Mouse (Mus musculus) neural tube, embryonic 13.5 days (tissue): ENCODE results near the gene Samsn1. TPM values are rescaled to one million over a fixed set of nuclear protein-coding genes. Genes with fewer than 3 reads are reported as not detected.

Source experiments
- ATAC-seq: fragments of 200-750 bp; cut with Nextera tagmentation; 2 replicates; pipeline ENCODE4 v1.8.0; 2017; ENCODE audit warnings: low read depth, mild to moderate bottlenecking, moderate TSS enrichment, moderate library complexity
- H3K27ac ChIP-seq: fragments of 300-500 bp; sonication (generic); replicated peaks from 2 replicates; pipeline ENCODE4 v1.5.1; 2015; ENCODE audit warnings: moderate library complexity, mild to moderate bottlenecking, inconsistent platforms
- H3K27me3 ChIP-seq: fragments of 300-500 bp; sonication (generic); 2 replicates; pipeline ENCODE4 v1.6.1; 2015; ENCODE audit warnings: mild to moderate bottlenecking, inconsistent platforms
- H3K36me3 ChIP-seq: fragments of 300-500 bp; sonication (generic); 2 replicates; pipeline ENCODE4 v1.6.1; 2015; ENCODE audit warnings: mild to moderate bottlenecking, inconsistent platforms
- H3K4me1 ChIP-seq: fragments of 300-500 bp; sonication (generic); replicated peaks from 2 replicates; pipeline ENCODE4 v1.6.1; 2015; ENCODE audit warnings: inconsistent platforms
- H3K4me2 ChIP-seq: fragments of 300-500 bp; sonication (generic); 2 replicates; pipeline ENCODE4 v1.6.1; 2015; ENCODE audit warnings: inconsistent platforms, mild to moderate bottlenecking, moderate library complexity
- H3K4me3 ChIP-seq: fragments of 300-500 bp; sonication (generic); 2 replicates; pipeline ENCODE4 v1.5.1; 2015; ENCODE audit warnings: mild to moderate bottlenecking, inconsistent platforms
- H3K9ac ChIP-seq: fragments of 300-500 bp; sonication (generic); 2 replicates; pipeline ENCODE4 v1.6.1; 2015; ENCODE audit warnings: moderate library complexity, mild to moderate bottlenecking, inconsistent platforms
- H3K9me3 ChIP-seq: fragments of 300-500 bp; sonication (generic); 2 replicates; pipeline ENCODE4 v1.6.1; 2016; ENCODE audit warnings: inconsistent platforms
- WGBS: fragments of 180-500 bp; shearing (Covaris S2); methylation state at CpG from one replicate; pipeline ENCODE4 v1.1.7; 2015; 5-methylcytosine and 5-hydroxymethylcytosine counted together
- polyA plus RNA-seq: library from polyadenylated mRNA; unstranded; fragments of >200 nt; fragmentation: Nextera tagmentation; extraction: Ambion mirVana; gene quantifications from 2 replicates; pipeline ENCODE4 v1.2.1, GENCODE M21; 2015

The Samsn1 gene
- polyA plus RNA-seq, result 1.4 TPM in 2 replicates

GRCm38 (mm10) chr16:76022181-76022580, at the start of gene Samsn1:
Samsn1 (minus strand) TSS chr16:76022281.
- H3K4me1 ChIP-seq, result no peaks in the 10 kb centered on the region
- no peaks in the 10 kb centered on the region for H3K27me3 ChIP-seq
- H3K4me2 ChIP-seq, result no peak within 1 kb of the TSS
- no peaks in the 10 kb centered on the region for H3K36me3 ChIP-seq
- H3K9me3 ChIP-seq, result no peaks in the 10 kb centered on the region
- H3K9ac ChIP-seq, result no peak within 1 kb of the TSS
- no peak within 1 kb of the TSS for H3K27ac ChIP-seq
- WGBS, result 84% methylated on average over 7 of the region's 7 CpGs
- no peak within 1 kb of the TSS for H3K4me3 ChIP-seq
- no peak for ATAC-seq

- H3K27me3 ChIP-seq, result no peaks in the 10 kb centered on the region
- H3K4me2 ChIP-seq, result no peak overlapping the region
- H3K27ac ChIP-seq, result no peak overlapping the region
- H3K4me1 ChIP-seq, result no peaks in the 10 kb centered on the region
- no peak overlapping the region for H3K9ac ChIP-seq
- H3K36me3 ChIP-seq, result no peaks in the 10 kb centered on the region
- no peaks in the 10 kb centered on the region for H3K9me3 ChIP-seq
- no peak for ATAC-seq
- 95% methylated on average over 14 of the region's 14 CpGs for WGBS
- H3K4me3 ChIP-seq, result no peak overlapping the region
Measured at GRCm38 (mm10) chr16:76066082-76066635, 44.1 kb upstream of the Samsn1 start.

- Histone ChIP-seq H3K4me3 (no peak overlapping the region), H3K9ac (no peak overlapping the region), H3K4me2 (no peak overlapping the region), H3K27me3 (no peaks in the 10 kb centered on the region), H3K4me1 (no peaks in the 10 kb centered on the region), H3K36me3 (no peaks in the 10 kb centered on the region), H3K27ac (no peak overlapping the region), H3K9me3 (no peaks in the 10 kb centered on the region)
- ATAC-seq, result no peak
- WGBS, result 94% methylated on average over 7 of the region's 7 CpGs
Measured at GRCm38 (mm10) chr16:76054976-76055375, 32.9 kb upstream of the Samsn1 start.

DNA sequence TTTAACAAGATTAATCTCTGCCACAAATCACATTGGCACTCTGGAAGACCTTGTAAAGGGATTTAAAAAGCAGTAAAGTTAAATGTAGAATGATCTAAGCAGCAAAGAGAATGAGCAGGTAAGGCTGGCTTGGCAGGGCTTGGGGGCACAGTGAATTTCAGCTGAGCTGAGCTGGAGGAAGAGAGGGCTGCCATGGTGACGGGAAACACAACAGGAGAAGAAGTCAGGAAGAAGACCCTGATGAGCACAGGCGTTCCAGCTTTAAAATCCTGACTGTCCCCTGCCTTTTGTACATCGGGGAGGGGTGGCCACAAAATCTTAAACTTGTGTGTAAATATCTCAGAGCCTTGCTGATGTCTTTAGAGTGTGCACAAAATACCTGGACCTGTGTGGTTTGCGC, 32.0 kb upstream of the Samsn1 start:
- no peak for ATAC-seq
- Histone ChIP-seq H3K9me3 (no peaks in the 10 kb centered on the region), H3K4me3 (no peak overlapping the region), H3K27me3 (no peaks in the 10 kb centered on the region), H3K36me3 (no peaks in the 10 kb centered on the region), H3K4me1 (no peaks in the 10 kb centered on the region), H3K9ac (no peak overlapping the region), H3K4me2 (no peak overlapping the region), H3K27ac (no peak overlapping the region)
- WGBS, result 80% methylated on average over 4 of the region's 4 CpGs

- Histone ChIP-seq H3K9ac (no peak overlapping the region), H3K27ac (no peak overlapping the region), H3K4me1 (no peaks in the 10 kb centered on the region), H3K4me3 (no peak overlapping the region), H3K9me3 (no peaks in the 10 kb centered on the region), H3K27me3 (no peaks in the 10 kb centered on the region), H3K4me2 (no peak overlapping the region), H3K36me3 (no peaks in the 10 kb centered on the region)
- no peak for ATAC-seq
- WGBS, result 91% methylated on average over 8 of the region's 8 CpGs
Measured at GRCm38 (mm10) chr16:76053537-76053936, 31.5 kb upstream of the Samsn1 start.

DNA sequence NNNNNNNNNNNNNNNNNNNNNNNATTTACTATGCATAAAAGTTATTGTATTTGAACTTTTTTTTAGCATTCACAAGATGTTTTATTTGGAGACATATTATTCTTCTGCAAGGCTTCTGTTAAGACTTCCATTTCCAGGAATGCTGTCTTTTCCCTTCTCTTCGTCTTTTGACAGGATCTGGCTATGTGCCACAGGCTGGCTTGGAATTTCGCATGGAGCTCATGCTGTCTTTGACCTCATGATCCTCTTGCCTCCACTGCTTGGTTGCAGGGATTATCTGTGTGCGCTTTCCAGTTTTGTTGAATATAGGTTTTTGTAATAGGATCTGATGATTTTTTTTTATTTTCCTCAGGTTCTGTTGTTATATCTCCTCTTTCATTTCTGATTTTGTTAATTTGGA, 25.0 kb upstream of the Samsn1 start:
- Histone ChIP-seq H3K27ac (no peak overlapping the region), H3K9me3 (no peaks in the 10 kb centered on the region), H3K9ac (no peak overlapping the region), H3K27me3 (no peaks in the 10 kb centered on the region), H3K4me2 (no peak overlapping the region), H3K4me1 (no peaks in the 10 kb centered on the region), H3K36me3 (no peaks in the 10 kb centered on the region), H3K4me3 (no peak overlapping the region)
- WGBS, result 77% methylated on average over 3 of the region's 3 CpGs
- no peak for ATAC-seq

GRCm38 (mm10) chr16:76040319-76040945, 18.4 kb upstream of the Samsn1 start:
- no peak overlapping the region for H3K27ac ChIP-seq
- H3K4me2 ChIP-seq, result no peak overlapping the region
- WGBS, result 88% methylated on average over 6 of the region's 6 CpGs
- no peak overlapping the region for H3K4me3 ChIP-seq
- no peaks in the 10 kb centered on the region for H3K9me3 ChIP-seq
- H3K36me3 ChIP-seq, result no peaks in the 10 kb centered on the region
- no peaks in the 10 kb centered on the region for H3K4me1 ChIP-seq
- no peaks in the 10 kb centered on the region for H3K27me3 ChIP-seq
- no peak for ATAC-seq
- H3K9ac ChIP-seq, result no peak overlapping the region

- Histone ChIP-seq H3K36me3 (no peaks in the 10 kb centered on the region), H3K27ac (no peak overlapping the region), H3K9me3 (no peaks in the 10 kb centered on the region), H3K4me3 (no peak overlapping the region), H3K4me2 (no peak overlapping the region), H3K4me1 (no peaks in the 10 kb centered on the region), H3K27me3 (no peaks in the 10 kb centered on the region), H3K9ac (no peak overlapping the region)
- no peak for ATAC-seq
- 60% methylated on average over 1 of the region's 1 CpGs for WGBS
Measured at GRCm38 (mm10) chr16:76019164-76019563, 2.9 kb downstream of the Samsn1 start.

DNA sequence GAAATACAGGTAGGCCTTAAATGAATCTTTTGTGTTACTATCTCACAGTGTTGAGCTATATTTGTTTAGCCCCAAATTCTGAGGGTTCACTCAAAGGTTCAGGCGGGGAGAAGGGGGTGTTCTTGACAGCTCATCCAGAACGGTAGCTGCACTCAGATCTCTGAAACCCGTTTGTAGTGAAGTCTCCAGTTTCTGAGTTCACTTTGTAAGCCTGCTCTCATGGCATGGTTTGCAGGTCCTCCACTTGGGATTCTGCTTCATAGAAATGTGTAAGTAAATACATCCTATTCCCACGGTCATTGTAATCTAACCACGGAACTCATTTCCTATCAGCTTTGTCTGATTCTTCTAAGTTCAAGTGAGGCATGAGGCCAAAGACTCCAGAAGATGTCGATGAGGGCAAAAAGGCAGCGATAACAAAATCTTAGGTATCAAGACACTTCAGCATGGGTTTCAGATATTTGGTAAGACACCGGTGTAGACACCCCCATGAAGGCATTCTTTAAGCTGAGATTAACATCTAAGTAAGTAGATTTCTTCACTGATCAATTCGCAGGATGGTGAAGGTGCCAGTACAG, 18.2 kb downstream of the Samsn1 start:
- WGBS, result 88% methylated on average over 9 of the region's 9 CpGs
- Histone ChIP-seq H3K4me1 (peaks cover 5% of the 10 kb centered on the region; the same call in 1 of the 2 replicates), H3K4me3 (no peak overlapping the region), H3K4me2 (no peak overlapping the region), H3K36me3 (no peaks in the 10 kb centered on the region), H3K27ac (no peak overlapping the region), H3K9me3 (no peaks in the 10 kb centered on the region), H3K9ac (no peak overlapping the region), H3K27me3 (no peaks in the 10 kb centered on the region)
- ATAC-seq, result no peak

- no peak for ATAC-seq
Measured at GRCm38 (mm10) chr16:76002870-76003572, 19.1 kb downstream of the Samsn1 start.

GRCm38 (mm10) chr16:76002287-76002686, 19.8 kb downstream of the Samsn1 start:
- Histone ChIP-seq H3K9ac (no peak overlapping the region), H3K4me2 (no peak overlapping the region), H3K4me1 (peaks cover 5% of the 10 kb centered on the region; the same call in 1 of the 2 replicates), H3K9me3 (no peaks in the 10 kb centered on the region), H3K4me3 (no peak overlapping the region), H3K27me3 (no peaks in the 10 kb centered on the region), H3K36me3 (no peaks in the 10 kb centered on the region), H3K27ac (0 out of 2 replicates have a peak overlapping the region, but pooled peaks have one; percentile 14)
- 80% methylated on average over 12 of the region's 12 CpGs for WGBS
- no peak for ATAC-seq

More at GRCm38 (mm10) chr16:76002870-76003572, 19.1 kb downstream of the Samsn1 start:
- Histone ChIP-seq H3K9ac (no peak overlapping the region), H3K9me3 (no peaks in the 10 kb centered on the region), H3K36me3 (no peaks in the 10 kb centered on the region), H3K4me1 (peaks cover 5% of the 10 kb centered on the region; the same call in 1 of the 2 replicates), H3K27ac (no peak overlapping the region), H3K27me3 (no peaks in the 10 kb centered on the region), H3K4me2 (no peak overlapping the region), H3K4me3 (no peak overlapping the region)
- 91% methylated on average over 3 of the region's 3 CpGs for WGBS

GRCm38 (mm10) chr16:76001788-76002187, 20.3 kb downstream of the Samsn1 start:
- H3K27ac ChIP-seq, result no peak overlapping the region
- H3K9me3 ChIP-seq, result no peaks in the 10 kb centered on the region
- H3K4me3 ChIP-seq, result no peak overlapping the region
- no peak overlapping the region for H3K4me2 ChIP-seq
- ATAC-seq, result no peak
- no peaks in the 10 kb centered on the region for H3K36me3 ChIP-seq
- no peak overlapping the region for H3K9ac ChIP-seq
- 36% methylated on average over 6 of the region's 6 CpGs for WGBS
- H3K27me3 ChIP-seq, result no peaks in the 10 kb centered on the region
- peaks cover 5% of the 10 kb centered on the region; the same call in 1 of the 2 replicates for H3K4me1 ChIP-seq
